Mouse (Mus musculus): ENCODE data around the gene Mkrn2.
A peak's percentile ranks its signal among the peaks of the same experiment; 100 is the strongest.
"Not testable (repeated sequence)": the region's sequence is repeated elsewhere in the genome, so short reads cannot be mapped to it uniquely, and the experiment has no call there.

The Mkrn2 gene

GRCm38 (mm10) chr6:115609121-115609520 lies 7.4 kb downstream of the Mkrn2 start:
- peak; percentile 38 for DNase-seq

GRCm38 (mm10) chr6:115610301-115610700 lies 8.6 kb downstream of the Mkrn2 start:
- no peak for DNase-seq

GRCm38 (mm10) chr6:115613793-115614192 lies 12.1 kb downstream of the Mkrn2 start:
- no peak for DNase-seq

GRCm38 (mm10) chr6:115615983-115616382 lies 14.3 kb downstream of the Mkrn2 start:
- no peak for DNase-seq

- no peak for DNase-seq
Measured at GRCm38 (mm10) chr6:115619818-115620217, 18.1 kb downstream of the Mkrn2 start.

- DNase-seq: no peak
Measured at GRCm38 (mm10) chr6:115620942-115621341, 19.2 kb downstream of the Mkrn2 start.

- DNase-seq: no peak
Measured at GRCm38 (mm10) chr6:115626121-115626520, 24.4 kb downstream of the Mkrn2 start.

- no peak for DNase-seq
Measured at GRCm38 (mm10) chr6:115631056-115631795, 29.5 kb downstream of the Mkrn2 start.

GRCm38 (mm10) chr6:115634015-115634414 lies 32.3 kb downstream of the Mkrn2 start:
- DNase-seq: no peak

GRCm38 (mm10) chr6:115638188-115638587 lies 36.5 kb downstream of the Mkrn2 start:
- DNase-seq: not testable (repeated sequence)

GRCm38 (mm10) chr6:115643315-115643714 lies 41.6 kb downstream of the Mkrn2 start:
- no peak for DNase-seq

GRCm38 (mm10) chr6:115649792-115650365 lies 48.2 kb downstream of the Mkrn2 start:
- DNase-seq: no peak

GRCm38 (mm10) chr6:115650476-115651427 lies 49.0 kb downstream of the Mkrn2 start:
- peak; percentile 66 for DNase-seq

GRCm38 (mm10) chr6:115651719-115652118 lies 50.0 kb downstream of the Mkrn2 start:
- no peak for DNase-seq

- DNase-seq: no peak
Measured at GRCm38 (mm10) chr6:115653939-115654338, 52.2 kb downstream of the Mkrn2 start.

GRCm38 (mm10) chr6:115658802-115659201 lies 57.1 kb downstream of the Mkrn2 start:
- DNase-seq: no peak

GRCm38 (mm10) chr6:115664268-115664667 lies 62.6 kb downstream of the Mkrn2 start:
- DNase-seq: no peak

GRCm38 (mm10) chr6:115666641-115667040 lies 64.9 kb downstream of the Mkrn2 start:
- peak; percentile 43 for DNase-seq
